Mouse (Mus musculus): ENCODE data around the gene Golph3l. TPM values are rescaled to one million over a fixed set of nuclear protein-coding genes. Genes with fewer than 3 reads are reported as not detected.
A peak's percentile ranks its signal among the peaks of the same experiment; 100 is the strongest.
"Not testable (repeated sequence)": the region's sequence is repeated elsewhere in the genome, so short reads cannot be mapped to it uniquely, and the experiment has no call there.

Gene Golph3l
- 10 to 100 TPM; 14.4 to 15.5 TPM for total RNA-seq (2021)
- long read RNA-seq, experiment 1, transcript Golph3l-207 (5 exons, 2,836 nt): major isoform, 11 of 11 reads
- long read RNA-seq, experiment 1, partial matches to known transcripts: 0 of 11 reads
- long read RNA-seq, experiment 1, other reads (novel, unspliced or antisense): 0 of 11 reads
- long read RNA-seq, experiment 2, transcript Golph3l-207 (5 exons, 2,836 nt): major isoform, 14 of 16 reads
- long read RNA-seq, experiment 2, partial matches to known transcripts: 1 of 16 reads
- long read RNA-seq, experiment 2, other reads (novel, unspliced or antisense): 1 of 16 reads

- DNase-seq: peak; percentile 78
Measured at GRCm38 (mm10) chr3:95588604-95589086, at the start of gene Golph3l. Gene Golph3l, plus strand, starts transcription at chr3:95588934.

- no peak for DNase-seq
Measured at GRCm38 (mm10) chr3:95538936-95539335, 49.8 kb upstream of the Golph3l start.

GRCm38 (mm10) chr3:95539837-95540236 is 48.9 kb upstream of the Golph3l start:
- no peak for DNase-seq

- DNase-seq: not testable (repeated sequence)
Measured at GRCm38 (mm10) chr3:95541186-95541585, 47.5 kb upstream of the Golph3l start.

GRCm38 (mm10) chr3:95542171-95542570 is 46.6 kb upstream of the Golph3l start:
- DNase-seq: no peak

- no peak for DNase-seq
Measured at GRCm38 (mm10) chr3:95542981-95543380, 45.8 kb upstream of the Golph3l start.

GRCm38 (mm10) chr3:95550176-95550575 is 38.6 kb upstream of the Golph3l start:
- no peak for DNase-seq

- no peak for DNase-seq
Measured at GRCm38 (mm10) chr3:95553986-95554385, 34.7 kb upstream of the Golph3l start.

GRCm38 (mm10) chr3:95559437-95559836 is 29.3 kb upstream of the Golph3l start, which contains the start of gene Hormad1:
Gene Hormad1, plus strand, starts transcription at chr3:95559677.
- DNase-seq: no peak

GRCm38 (mm10) chr3:95560738-95561137 is 28.0 kb upstream of the Golph3l start:
- DNase-seq: no peak

GRCm38 (mm10) chr3:95561826-95562225 is 26.9 kb upstream of the Golph3l start:
- DNase-seq: no peak

- no peak for DNase-seq
Measured at GRCm38 (mm10) chr3:95569585-95569984, 19.1 kb upstream of the Golph3l start.

- DNase-seq: no peak
Measured at GRCm38 (mm10) chr3:95587754-95588603, 755 bp upstream of the Golph3l start.

GRCm38 (mm10) chr3:95598734-95599133 is 10.0 kb downstream of the Golph3l start:
- DNase-seq: no peak

- DNase-seq: no peak
Measured at GRCm38 (mm10) chr3:95601287-95601686, 12.6 kb downstream of the Golph3l start.

GRCm38 (mm10) chr3:95606096-95606495 is 17.4 kb downstream of the Golph3l start:
- DNase-seq: peak; percentile 11

GRCm38 (mm10) chr3:95609195-95609594 is 20.5 kb downstream of the Golph3l start:
- no peak for DNase-seq

GRCm38 (mm10) chr3:95613996-95614395 is 25.3 kb downstream of the Golph3l start:
- DNase-seq: no peak

- DNase-seq: no peak
Measured at GRCm38 (mm10) chr3:95618511-95618910, 29.8 kb downstream of the Golph3l start.

GRCm38 (mm10) chr3:95621241-95621640 is 32.5 kb downstream of the Golph3l start:
- DNase-seq: no peak

GRCm38 (mm10) chr3:95622421-95622820 is 33.7 kb downstream of the Golph3l start:
- DNase-seq: not testable (repeated sequence)

GRCm38 (mm10) chr3:95623551-95623950 is 34.8 kb downstream of the Golph3l start:
- no peak for DNase-seq

- not testable (repeated sequence) for DNase-seq
Measured at GRCm38 (mm10) chr3:95623991-95624515, 35.3 kb downstream of the Golph3l start.

Data from gastrocnemius, postnatal 10 days (tissue).